Mouse (Mus musculus): ENCODE measurements around the gene Nudc. TPM values are rescaled to one million over a fixed set of nuclear protein-coding genes. Genes with fewer than 3 reads are reported as not detected.

The Nudc gene
- polyA plus RNA-seq, 1 experiment, result 930 TPM

DNA sequence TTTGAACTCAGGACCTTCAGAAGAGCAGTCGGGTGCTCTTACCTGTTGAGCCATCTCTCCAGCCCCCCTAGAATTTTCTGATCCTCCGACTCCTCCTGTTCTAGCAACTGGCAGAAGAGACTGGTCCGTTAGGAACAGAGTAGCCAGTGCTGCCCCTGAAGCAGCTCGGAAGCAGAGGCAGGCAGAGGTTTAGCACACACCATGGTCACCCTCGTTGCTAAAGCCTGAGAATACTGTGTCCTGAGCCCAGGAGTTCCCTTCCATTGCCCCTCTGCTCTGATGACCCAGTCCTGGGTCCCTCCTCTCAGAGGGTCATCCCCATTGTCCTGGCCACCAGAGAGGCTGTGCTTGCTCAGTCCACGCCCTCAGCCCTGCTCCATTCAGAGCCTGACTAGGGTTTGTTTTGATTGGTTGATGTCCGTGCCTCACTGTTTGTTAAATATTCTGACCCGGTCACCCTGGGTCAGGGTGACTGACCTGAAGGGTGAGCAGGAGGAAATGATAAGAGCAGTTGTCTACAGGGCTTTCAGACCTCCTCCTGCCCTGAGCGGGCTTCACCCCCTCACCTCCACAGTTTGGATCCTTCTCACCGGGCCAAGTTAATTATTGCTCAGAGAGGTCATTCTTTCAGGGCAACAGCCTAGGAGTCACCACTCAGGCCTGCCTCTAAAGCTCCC is 11.4 kb upstream of the Nudc start:
- no peak for TF ChIP-seq GATA1 (IDR thresholded peaks at IDR 0.05; ENCODE audit: low read length)

DNA sequence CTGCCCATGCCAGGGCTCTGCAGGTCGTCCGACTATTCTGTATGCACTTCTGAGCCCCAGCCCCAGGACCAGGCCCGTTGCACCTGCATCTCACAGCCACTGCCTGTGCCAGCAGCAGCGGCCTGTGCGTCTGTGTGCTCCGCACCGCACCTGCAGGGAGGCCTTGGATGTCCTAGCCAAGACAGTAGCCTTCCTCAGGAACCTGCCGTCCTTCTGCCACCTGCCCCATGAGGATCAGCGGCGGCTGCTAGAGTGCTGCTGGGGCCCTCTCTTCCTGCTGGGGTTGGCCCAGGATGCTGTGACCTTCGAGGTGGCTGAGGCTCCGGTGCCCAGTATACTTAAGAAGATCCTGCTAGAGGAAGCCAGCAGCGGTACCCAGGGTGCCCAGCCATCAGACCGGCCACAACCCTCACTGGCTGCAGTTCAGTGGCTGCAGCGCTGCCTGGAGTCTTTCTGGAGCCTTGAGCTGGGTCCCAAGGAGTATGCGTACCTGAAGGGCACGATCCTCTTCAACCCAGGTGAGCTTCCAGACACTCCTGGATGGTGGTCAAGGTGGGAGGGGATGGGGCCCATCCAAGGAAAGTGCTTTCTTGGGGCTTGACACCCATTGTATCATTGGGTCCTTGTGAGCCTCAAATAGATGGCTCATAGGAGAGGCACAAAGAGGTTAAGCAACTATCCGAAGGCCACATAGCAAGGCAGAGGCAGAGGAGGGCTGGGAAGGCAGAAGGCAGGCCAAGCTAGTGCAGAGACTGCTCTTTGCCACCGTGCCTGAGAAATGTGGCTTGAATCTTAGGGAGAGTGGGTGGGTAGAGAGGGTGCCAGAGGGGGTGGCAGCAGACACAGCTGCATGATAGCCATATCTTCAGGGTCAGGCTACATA is 7.9 kb upstream of the Nudc start:
- no peak for TF ChIP-seq GATA1 (IDR thresholded peaks at IDR 0.05; ENCODE audit: low read length)

DNA sequence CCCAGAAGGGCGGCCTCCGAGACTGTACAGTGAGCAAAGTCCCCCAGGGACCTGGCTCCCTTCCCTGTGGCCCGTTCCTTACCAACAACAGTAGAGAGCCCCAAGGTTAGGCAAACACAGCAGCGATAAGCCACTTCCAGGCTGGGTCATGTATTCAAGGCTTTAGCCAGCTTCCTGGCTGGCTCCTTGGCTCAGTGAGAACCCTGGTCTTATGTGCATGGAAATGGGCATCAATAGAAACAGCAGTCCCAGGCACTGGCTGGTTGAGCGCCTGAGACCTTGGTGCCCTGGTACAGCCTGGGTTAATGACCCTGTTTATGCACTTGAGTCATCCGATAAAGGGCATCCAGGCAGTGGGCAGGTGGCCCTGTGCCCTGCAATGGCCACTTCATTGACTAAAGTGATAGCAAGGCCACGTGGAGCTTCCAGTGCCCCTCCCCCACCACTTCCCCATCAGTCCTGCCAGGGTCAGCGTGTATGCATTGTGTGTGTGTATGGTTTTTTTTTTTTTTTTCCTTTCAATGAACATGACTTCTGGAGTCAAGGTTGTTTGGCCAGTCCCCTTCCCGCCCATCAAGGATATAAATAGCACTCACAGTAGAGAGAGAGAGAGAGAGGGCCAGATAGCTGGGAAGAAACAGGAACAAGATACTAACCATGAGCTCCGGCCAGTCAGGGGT is 7.1 kb upstream of the Nudc start, which contains the start of gene Nr0b2:
TSS of gene Nr0b2 (plus strand) at position 609 of the 680 bp plus-strand sequence.
- no peak for TF ChIP-seq GATA1 (IDR thresholded peaks at IDR 0.05; ENCODE audit: low read length)

DNA sequence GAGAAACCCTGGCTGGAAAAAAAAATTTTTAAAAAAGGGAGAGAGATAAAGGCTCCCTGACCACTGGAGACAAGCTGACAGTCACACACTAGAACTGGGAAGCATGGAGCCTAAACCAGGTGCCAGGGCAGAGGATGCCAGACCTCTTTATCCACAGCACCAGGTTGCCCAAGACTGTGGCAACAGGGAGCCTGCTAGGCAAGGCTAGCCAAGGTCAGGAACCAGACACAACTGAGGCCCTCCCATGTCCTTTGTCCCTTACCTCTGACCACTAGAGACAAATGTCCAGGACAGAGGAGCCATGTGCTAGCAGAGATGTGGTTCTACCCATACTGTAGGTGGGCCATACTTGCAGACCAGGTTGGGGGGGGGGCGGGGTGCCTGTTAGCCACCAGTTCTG is 6.2 kb upstream of the Nudc start:
- no peak for TF ChIP-seq GATA1 (IDR thresholded peaks at IDR 0.05; ENCODE audit: low read length)

DNA sequence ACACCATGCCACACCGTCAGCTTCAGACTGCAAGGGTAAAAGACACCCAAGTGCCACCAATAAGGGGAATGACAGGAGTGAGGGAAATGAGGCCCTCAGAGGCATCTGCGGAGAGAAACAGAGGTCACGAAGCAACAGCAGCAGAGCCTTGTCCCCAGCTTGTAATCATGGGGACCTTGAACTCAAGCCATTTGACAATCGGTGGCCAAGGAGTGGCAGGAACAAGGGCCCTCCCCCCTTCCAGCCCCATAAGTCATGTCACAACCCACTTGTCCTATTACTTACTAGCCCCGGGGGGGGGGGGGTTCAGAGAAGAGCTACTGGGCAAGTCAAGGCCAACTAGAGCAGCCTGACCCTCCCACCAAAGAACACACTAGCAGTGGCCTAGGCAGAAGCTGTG is 9.1 kb downstream of the Nudc start:
- TF ChIP-seq GATA1 (IDR thresholded peaks at IDR 0.05; ENCODE audit: low read length), result no peak

DNA sequence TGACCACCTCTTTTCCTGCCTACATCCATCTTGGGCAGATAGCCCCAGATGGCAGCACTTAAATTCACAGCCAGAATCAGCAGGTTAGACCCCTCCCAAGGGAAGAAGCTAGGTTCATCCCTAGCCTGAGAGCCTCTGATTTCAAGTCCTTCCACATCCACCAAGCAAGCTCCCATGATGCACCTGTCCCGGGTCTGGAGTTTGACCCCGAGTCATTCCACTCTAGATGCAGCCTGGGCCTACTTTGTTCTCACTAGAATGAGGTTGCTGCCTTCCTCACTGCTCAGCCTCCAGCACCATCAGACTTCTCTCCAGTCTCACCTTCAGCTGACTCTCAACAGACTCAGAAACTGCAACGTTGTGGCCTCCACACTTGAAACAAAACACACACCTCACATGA is 9.7 kb downstream of the Nudc start:
- TF ChIP-seq GATA1 (IDR thresholded peaks at IDR 0.05; ENCODE audit: low read length), result no peak

DNA sequence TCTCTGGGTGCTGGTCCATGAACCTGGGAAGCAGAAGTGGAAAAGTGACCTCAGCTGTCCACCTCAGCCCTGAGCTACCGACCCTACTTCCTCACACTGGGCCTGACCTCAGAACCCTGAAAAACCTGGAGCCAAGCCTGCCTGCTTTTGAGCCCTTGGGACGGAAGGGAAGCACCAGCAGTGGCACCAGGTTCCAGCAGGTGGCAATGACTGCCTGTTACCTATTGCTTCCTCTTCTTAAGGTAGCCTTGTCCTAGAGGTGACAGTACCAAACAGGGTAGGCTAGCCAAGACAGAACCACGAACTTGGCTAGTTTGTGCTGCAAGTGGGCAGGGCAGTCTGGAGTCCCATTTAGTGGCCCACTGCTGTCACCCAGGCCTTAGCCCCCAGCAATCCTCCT is 13.0 kb downstream of the Nudc start:
- no peak for TF ChIP-seq GATA1 (IDR thresholded peaks at IDR 0.05; ENCODE audit: low read length)

DNA sequence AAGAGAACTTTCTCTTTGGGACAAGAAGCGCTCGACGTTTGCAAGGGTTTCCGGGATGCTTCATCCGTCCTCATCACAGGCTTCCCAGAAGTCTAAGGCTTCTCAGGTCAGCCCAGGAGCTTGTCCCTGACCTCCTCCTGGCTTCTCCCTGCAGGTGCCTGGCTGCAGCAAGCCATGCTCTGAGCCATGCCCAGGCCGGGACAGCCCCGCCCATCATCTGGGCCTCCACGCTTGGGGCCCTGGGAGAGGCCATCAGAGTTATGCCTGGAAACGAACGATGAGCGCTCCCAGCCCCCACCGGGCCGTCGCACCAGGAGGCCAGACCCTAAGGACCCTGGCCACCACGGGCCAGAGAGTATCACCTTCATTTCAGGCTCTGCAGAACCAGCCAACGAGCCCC is 18.0 kb downstream of the Nudc start:
- TF ChIP-seq GATA1 (IDR thresholded peaks at IDR 0.05; ENCODE audit: low read length), result no peak

DNA sequence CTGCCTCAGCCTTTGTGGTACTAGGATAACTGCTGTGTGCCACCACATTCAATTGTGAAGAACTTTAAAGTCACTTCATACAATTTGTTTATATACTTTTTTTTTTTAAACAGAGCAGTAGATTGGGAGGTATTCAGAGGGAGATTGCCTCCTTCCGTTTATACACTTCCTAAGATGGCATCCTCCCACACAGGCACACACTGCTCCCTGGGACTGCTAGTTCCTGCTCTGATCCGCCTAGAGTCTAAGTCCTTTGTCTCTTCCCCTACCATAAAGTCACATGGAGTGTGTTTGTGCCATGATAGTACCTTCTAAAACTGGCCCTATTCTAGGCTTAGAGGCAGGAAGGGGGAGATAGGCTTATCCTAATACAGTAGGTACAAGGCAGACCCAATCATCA is 24.3 kb downstream of the Nudc start:
- TF ChIP-seq GATA1 (IDR thresholded peaks at IDR 0.05; ENCODE audit: low read length), result no peak

DNA sequence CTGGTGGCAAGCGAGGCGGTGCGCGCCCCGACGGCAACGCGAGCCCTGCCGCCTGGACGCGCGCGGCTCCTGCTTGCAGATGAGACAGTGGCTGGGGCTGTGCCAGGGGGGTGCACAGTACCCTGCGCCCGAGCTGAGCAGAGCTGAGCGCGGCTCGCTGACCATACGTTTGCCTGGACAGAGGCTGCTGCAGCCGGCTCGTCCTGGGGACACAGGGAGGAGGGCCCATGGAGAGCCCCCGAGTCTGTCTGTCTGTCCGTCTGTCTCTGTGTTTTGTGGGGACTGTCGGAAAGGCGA is 26.5 kb downstream of the Nudc start:
- no peak for TF ChIP-seq GATA1 (IDR thresholded peaks at IDR 0.05; ENCODE audit: low read length)

DNA sequence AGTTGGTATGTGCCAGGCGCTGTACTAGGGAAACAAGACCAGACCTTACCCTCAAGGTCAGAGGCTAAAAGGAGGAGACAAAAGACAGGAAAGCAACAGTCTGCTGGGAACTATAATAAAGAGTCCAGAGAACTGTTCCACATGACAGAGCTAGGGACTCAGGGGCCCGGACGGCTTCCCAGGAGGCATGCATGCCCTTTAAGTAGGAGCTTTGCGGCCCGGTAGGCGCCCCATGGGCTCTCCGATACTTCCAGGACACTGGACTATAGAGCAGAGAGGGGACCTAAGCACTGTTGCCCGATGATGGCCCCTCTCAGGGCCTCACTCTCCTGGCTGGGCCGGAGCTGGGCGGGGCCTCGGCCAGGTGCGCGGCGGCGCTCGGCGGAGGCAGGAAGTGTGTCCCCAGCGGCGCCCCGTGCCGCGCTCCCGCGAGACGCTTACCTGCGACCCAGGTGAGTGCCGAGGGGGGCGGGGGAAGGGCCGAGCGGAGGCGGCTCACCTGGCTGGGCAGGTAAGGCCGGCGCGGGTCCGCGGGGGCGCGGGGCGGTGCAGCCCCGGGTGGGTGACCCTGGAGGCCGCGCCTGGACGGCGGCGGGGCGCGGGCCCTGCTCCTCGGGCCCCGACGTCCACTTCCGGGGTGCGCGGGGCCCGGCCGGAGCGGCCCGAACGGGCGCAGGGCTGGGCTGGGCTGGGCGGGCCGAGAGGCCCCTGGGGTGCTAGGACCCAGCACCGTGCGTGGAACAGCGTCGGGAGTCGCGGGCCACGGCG is 27.0 kb downstream of the Nudc start, which contains the start of gene Kdf1:
TSS of gene Kdf1 (plus strand) at position 363 of the 768 bp plus-strand sequence.
- TF ChIP-seq GATA1 (IDR thresholded peaks at IDR 0.05; ENCODE audit: low read length), result no peak

DNA sequence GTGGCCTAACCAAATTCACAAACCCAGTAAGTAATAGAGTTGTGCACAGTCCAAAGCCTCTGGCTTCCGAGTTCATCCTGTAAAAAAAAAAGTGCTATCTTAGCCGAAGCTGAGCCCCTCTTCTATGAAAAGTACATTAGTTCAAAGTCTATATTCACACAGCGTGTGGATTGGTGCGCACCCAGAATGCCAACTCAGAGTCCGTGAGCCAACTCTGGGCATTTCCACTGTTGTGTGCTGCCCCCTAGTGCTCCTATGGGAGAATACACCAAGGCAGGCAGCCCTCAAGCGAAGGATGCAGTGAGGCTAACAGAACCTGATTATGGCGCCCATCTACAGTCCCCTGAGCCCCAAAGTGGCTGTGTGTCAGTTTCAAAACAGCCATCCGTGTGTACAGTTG is 32.8 kb downstream of the Nudc start:
- no peak for TF ChIP-seq GATA1 (IDR thresholded peaks at IDR 0.05; ENCODE audit: low read length)

DNA sequence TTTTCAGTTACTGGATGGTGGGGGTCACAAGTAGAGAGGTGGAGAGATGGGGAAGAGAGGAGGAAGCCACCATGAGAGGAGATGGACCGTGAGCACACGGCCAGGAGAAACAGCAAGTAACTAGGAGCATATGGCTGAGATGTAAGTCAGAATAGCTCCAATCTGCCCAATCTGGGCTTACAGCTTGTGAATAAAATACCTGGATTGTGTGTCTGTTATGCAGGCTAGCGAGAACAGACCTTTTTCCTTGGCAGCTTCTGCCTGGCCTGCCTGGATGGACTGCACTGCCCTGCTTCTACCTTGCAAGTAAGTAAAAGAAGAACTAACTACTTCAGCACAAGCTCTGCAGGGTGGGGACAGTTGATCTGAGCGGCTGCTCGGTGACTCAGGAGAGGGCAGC is 34.7 kb downstream of the Nudc start:
- no peak for TF ChIP-seq GATA1 (IDR thresholded peaks at IDR 0.05; ENCODE audit: low read length)

DNA sequence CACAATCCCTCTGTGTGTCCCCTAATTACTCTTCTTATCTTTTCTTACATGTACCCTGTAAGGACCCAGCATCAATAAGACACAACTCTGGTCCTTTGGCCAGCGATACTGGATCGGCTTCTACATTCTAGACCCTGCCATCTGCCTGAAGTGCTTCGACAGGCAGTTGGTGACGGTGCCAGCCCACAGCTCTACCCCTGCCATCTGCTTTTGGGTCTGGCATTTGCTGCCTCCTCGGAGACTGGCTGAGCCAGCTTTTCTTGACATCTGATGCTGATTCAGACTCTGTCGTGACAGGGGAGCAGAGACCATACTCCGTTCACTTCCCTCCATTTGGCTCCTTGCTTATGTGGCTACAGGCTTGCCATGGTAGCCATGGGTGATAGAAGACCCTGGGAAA is 36.8 kb downstream of the Nudc start:
- TF ChIP-seq GATA1 (IDR thresholded peaks at IDR 0.05; ENCODE audit: low read length), result no peak

DNA sequence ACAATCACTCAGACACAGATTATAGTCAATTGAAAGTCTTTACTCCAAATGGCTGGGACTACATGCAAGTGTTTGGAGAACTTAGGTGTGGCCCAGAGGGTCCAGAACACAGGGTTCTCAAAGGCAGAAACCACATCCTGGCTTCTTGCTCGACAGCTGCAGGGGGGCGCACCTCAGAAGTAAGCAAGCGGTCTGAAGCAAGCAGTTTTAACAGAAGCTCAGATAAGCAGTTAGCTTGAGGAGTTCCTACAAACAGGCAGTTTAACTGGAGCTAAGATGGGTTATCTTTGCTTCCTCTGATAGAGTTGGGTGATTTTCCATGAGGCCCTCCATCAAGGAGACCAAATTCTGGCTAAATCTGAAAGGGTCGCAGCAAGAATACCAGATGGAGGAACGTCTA is 39.2 kb downstream of the Nudc start:
- no peak for TF ChIP-seq GATA1 (IDR thresholded peaks at IDR 0.05; ENCODE audit: low read length)

Data from G1E-ER4 (cell line).